Mouse (Mus musculus): Measurements from ENCODE around the gene Ptpn14. TPM values are rescaled to one million over a fixed set of nuclear protein-coding genes. Genes with fewer than 3 reads are reported as not detected.

The Ptpn14 gene
- total and polyA plus RNA-seq, 3 experiments, result 11.9 to 30.1 (median 29.3) TPM

- Histone ChIP-seq H3K9ac (ENCODE audit: low read depth, low read length) (no peak overlapping the region), H3K4me1 (ENCODE audit: control insufficient read depth, insufficient read depth, low read length) (peaks cover 13% of the 10 kb centered on the region), H3K27me3 (ENCODE audit: control insufficient read depth, insufficient read depth, low read length) (no peaks in the 10 kb centered on the region), H3K36me3 (ENCODE audit: control insufficient read depth, insufficient read depth, low read length) (no peaks in the 10 kb centered on the region), H3K79me2 (replicated peaks; ENCODE audit: control insufficient read depth, insufficient read depth, low read length) (no peaks in the 10 kb centered on the region), H3K27ac (no peak overlapping the region), H3K4me3 (no peak overlapping the region)
- intact Hi-C loops (cut with DNase I), result no loop called here
- no peak for DNase-seq
- TF ChIP-seq POLR2A (IDR thresholded peaks at IDR 0.05; ENCODE audit: insufficient read depth, low read depth, low read length), result no peak
- TF ChIP-seq CTCF (IDR thresholded peaks at IDR 0.05), result peak; percentile 11; the same call in 1 of the 2 replicates
- 76% methylated on average over 8 of the region's 8 CpGs for WGBS
These were observed 142.5 kb downstream of the Ptpn14 start for GRCm38 (mm10) chr1:189870539-189870938.

- WGBS, result 82% methylated on average over 8 of the region's 8 CpGs
- Histone ChIP-seq H3K4me3 (no peak overlapping the region), H3K4me1 (ENCODE audit: control insufficient read depth, insufficient read depth, low read length) (peaks cover 12% of the 10 kb centered on the region), H3K27ac (no peak overlapping the region), H3K27me3 (ENCODE audit: control insufficient read depth, insufficient read depth, low read length) (no peaks in the 10 kb centered on the region), H3K9ac (ENCODE audit: low read depth, low read length) (no peak overlapping the region), H3K79me2 (replicated peaks; ENCODE audit: control insufficient read depth, insufficient read depth, low read length) (no peaks in the 10 kb centered on the region), H3K36me3 (ENCODE audit: control insufficient read depth, insufficient read depth, low read length) (no peaks in the 10 kb centered on the region)
- no peak for TF ChIP-seq CTCF (IDR thresholded peaks at IDR 0.05)
- TF ChIP-seq POLR2A (IDR thresholded peaks at IDR 0.05; ENCODE audit: insufficient read depth, low read depth, low read length), result no peak
- TF ChIP-seq EP300 (IDR thresholded peaks at IDR 0.05; ENCODE audit: insufficient read depth, low read depth, low read length), result no peak
- intact Hi-C loops (cut with DNase I), result no loop called here
- DNase-seq, result no peak
These were observed 143.6 kb downstream of the Ptpn14 start for GRCm38 (mm10) chr1:189871625-189872024.

GRCm38 (mm10) chr1:189872050-189872449 lies 144.0 kb downstream of the Ptpn14 start:
- Histone ChIP-seq H3K27ac (no peak overlapping the region), H3K4me1 (ENCODE audit: control insufficient read depth, insufficient read depth, low read length) (peaks cover 8% of the 10 kb centered on the region), H3K4me3 (no peak overlapping the region), H3K27me3 (ENCODE audit: control insufficient read depth, insufficient read depth, low read length) (no peaks in the 10 kb centered on the region), H3K9ac (ENCODE audit: low read depth, low read length) (no peak overlapping the region), H3K79me2 (replicated peaks; ENCODE audit: control insufficient read depth, insufficient read depth, low read length) (no peaks in the 10 kb centered on the region), H3K36me3 (ENCODE audit: control insufficient read depth, insufficient read depth, low read length) (no peaks in the 10 kb centered on the region)
- no peak for DNase-seq
- intact Hi-C loops (cut with DNase I), result no loop called here
- WGBS, result 78% methylated on average over 4 of the region's 4 CpGs
- no peak for TF ChIP-seq POLR2A (IDR thresholded peaks at IDR 0.05; ENCODE audit: insufficient read depth, low read depth, low read length)
- TF ChIP-seq CTCF (IDR thresholded peaks at IDR 0.05), result no peak
- TF ChIP-seq EP300 (IDR thresholded peaks at IDR 0.05; ENCODE audit: insufficient read depth, low read depth, low read length), result no peak

GRCm38 (mm10) chr1:189873591-189873990 lies 145.5 kb downstream of the Ptpn14 start:
- H3K4me3 ChIP-seq, result no peak overlapping the region
- intact Hi-C loops (cut with DNase I), result no loop called here
- peak overlapping the region; percentile 64 for H3K27ac ChIP-seq
- 54% methylated on average over 8 of the region's 8 CpGs for WGBS
- no peak for TF ChIP-seq CTCF (IDR thresholded peaks at IDR 0.05)
- no peak for TF ChIP-seq POLR2A (IDR thresholded peaks at IDR 0.05; ENCODE audit: insufficient read depth, low read depth, low read length)
- TF ChIP-seq EP300 (IDR thresholded peaks at IDR 0.05; ENCODE audit: insufficient read depth, low read depth, low read length), result no peak
- no peak overlapping the region for H3K9ac ChIP-seq (ENCODE audit: low read depth, low read length)
- peaks cover 2% of the 10 kb centered on the region; the same call in 1 of the 2 replicates for H3K4me1 ChIP-seq (ENCODE audit: control insufficient read depth, insufficient read depth, low read length)
- no peaks in the 10 kb centered on the region for H3K79me2 ChIP-seq (replicated peaks; ENCODE audit: control insufficient read depth, insufficient read depth, low read length)
- H3K36me3 ChIP-seq (ENCODE audit: control insufficient read depth, insufficient read depth, low read length), result no peaks in the 10 kb centered on the region
- no peaks in the 10 kb centered on the region for H3K27me3 ChIP-seq (ENCODE audit: control insufficient read depth, insufficient read depth, low read length)
- DNase-seq, result peak in 1 of 2 experiments; percentile 55

GRCm38 (mm10) chr1:189875439-189875861 lies 147.4 kb downstream of the Ptpn14 start:
- peak overlapping the region; percentile 76 for H3K27ac ChIP-seq
- H3K4me3 ChIP-seq, result no peak overlapping the region
- peaks cover 7% of the 10 kb centered on the region for H3K4me1 ChIP-seq (ENCODE audit: control insufficient read depth, insufficient read depth, low read length)
- no peaks in the 10 kb centered on the region for H3K79me2 ChIP-seq (replicated peaks; ENCODE audit: control insufficient read depth, insufficient read depth, low read length)
- intact Hi-C loops (cut with DNase I), result no loop called here
- H3K27me3 ChIP-seq (ENCODE audit: control insufficient read depth, insufficient read depth, low read length), result no peaks in the 10 kb centered on the region
- WGBS, result 54% methylated on average over 6 of the region's 6 CpGs
- TF ChIP-seq EP300 (IDR thresholded peaks at IDR 0.05; ENCODE audit: insufficient read depth, low read depth, low read length) (no peak), CTCF (IDR thresholded peaks at IDR 0.05) (no peak), POLR2A (IDR thresholded peaks at IDR 0.05; ENCODE audit: insufficient read depth, low read depth, low read length) (no peak)
- no peak overlapping the region for H3K9ac ChIP-seq (ENCODE audit: low read depth, low read length)
- no peak for DNase-seq
- no peaks in the 10 kb centered on the region for H3K36me3 ChIP-seq (ENCODE audit: control insufficient read depth, insufficient read depth, low read length)

GRCm38 (mm10) chr1:189876162-189876561 lies 148.1 kb downstream of the Ptpn14 start:
- TF ChIP-seq POLR2A (IDR thresholded peaks at IDR 0.05; ENCODE audit: insufficient read depth, low read depth, low read length) (0 out of 2 replicates have a peak, but pooled peaks have one; percentile 27), CTCF (IDR thresholded peaks at IDR 0.05) (no peak), EP300 (IDR thresholded peaks at IDR 0.05; ENCODE audit: insufficient read depth, low read depth, low read length) (peak; percentile 52; the same call in 1 of the 2 replicates)
- Histone ChIP-seq H3K36me3 (ENCODE audit: control insufficient read depth, insufficient read depth, low read length) (no peaks in the 10 kb centered on the region), H3K4me3 (no peak overlapping the region), H3K27me3 (ENCODE audit: control insufficient read depth, insufficient read depth, low read length) (no peaks in the 10 kb centered on the region), H3K79me2 (replicated peaks; ENCODE audit: control insufficient read depth, insufficient read depth, low read length) (no peaks in the 10 kb centered on the region), H3K27ac (peak overlapping the region; percentile 76), H3K9ac (ENCODE audit: low read depth, low read length) (no peak overlapping the region), H3K4me1 (ENCODE audit: control insufficient read depth, insufficient read depth, low read length) (peaks cover 10% of the 10 kb centered on the region)
- intact Hi-C loops (cut with DNase I), result no loop called here
- WGBS, result 51% methylated on average over 8 of the region's 8 CpGs
- peak in 1 of 2 experiments; percentile 43 for DNase-seq
